Mouse (Mus musculus) testis, adult 2 months (tissue): Measurements from ENCODE around the gene Myo1g.

ENCODE experiments used
- CTCF ChIP-seq: fragments of 200-500 bp; IDR thresholded peaks from 2 replicates; pipeline ENCODE4 v1.5.1; 2012; ENCODE audit warnings: low read depth, mild to moderate bottlenecking, inconsistent platforms, low read length, moderate library complexity; ENCODE audit not compliant: control insufficient read depth, insufficient read depth, insufficient replicate concordance
- POLR2A ChIP-seq: fragments of 200-500 bp; IDR thresholded peaks from 2 replicates; pipeline ENCODE4 v1.6.1; 2012; ENCODE audit warnings: low read depth, mild to moderate bottlenecking, inconsistent platforms, low read length, moderate library complexity; ENCODE audit not compliant: control insufficient read depth

GRCm38 (mm10) chr11:6474381-6474780 lies 46.4 kb downstream of the Myo1g start:
- no peak for TF ChIP-seq CTCF
- TF ChIP-seq POLR2A = no peak
